Mouse (Mus musculus) brain, embryonic 14.5 days (tissue): ENCODE results near the gene Gm7534.

ENCODE experiments used
- CTCF ChIP-seq: fragments of 200-500 bp; IDR thresholded peaks from 2 replicates; pipeline ENCODE4 v1.5.1; 2012; ENCODE audit warnings: inconsistent platforms, mild to moderate bottlenecking, moderate library complexity, borderline replicate concordance; ENCODE audit not compliant: insufficient read depth, insufficient read length; ENCODE audit errors: extremely low read depth
- POLR2A ChIP-seq: fragments of 200-500 bp; IDR thresholded peaks from 2 replicates; pipeline ENCODE4 v1.6.1; 2012; ENCODE audit warnings: mild to moderate bottlenecking, inconsistent platforms, borderline replicate concordance; ENCODE audit not compliant: poor library complexity, insufficient read depth, insufficient read length, severe bottlenecking; ENCODE audit errors: extremely low read depth

DNA sequence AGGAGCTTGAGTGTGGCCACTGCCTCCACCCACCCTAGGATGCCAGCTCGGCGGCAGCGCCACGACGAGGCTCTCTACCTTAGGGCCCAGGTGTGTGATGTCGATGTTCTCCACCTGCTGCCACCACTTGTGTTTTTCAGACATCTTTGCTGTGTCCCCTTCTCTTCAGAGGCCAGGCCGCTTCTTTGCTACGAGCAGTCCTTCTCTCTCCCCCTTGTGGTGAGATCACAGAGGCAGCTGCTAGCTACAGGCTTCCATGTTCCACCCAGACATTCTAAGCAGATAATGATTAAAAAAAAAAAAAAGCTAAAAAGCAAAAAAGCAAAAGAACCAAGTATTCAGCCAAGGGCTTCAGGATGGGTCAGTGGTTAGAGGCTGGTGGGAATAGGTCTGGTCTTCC lies 24.4 kb upstream of the Gm7534 start, which contains the start of gene Catsper4:
- no peak for TF ChIP-seq POLR2A
- TF ChIP-seq CTCF: peak; percentile 44; the same call in 1 of the 2 replicates
